Mouse (Mus musculus) CH12.LX (cell line): Measurements from ENCODE around the gene Kpna2. TPM values are rescaled to one million over a fixed set of nuclear protein-coding genes. Genes with fewer than 3 reads are reported as not detected.

Source experiments
- DNase-seq: peaks from one replicate; pipeline ENCODE4 v3.0.0-alpha.2; 2013; ENCODE audit errors: extremely low read depth
- H3K27ac ChIP-seq: 2 replicates; pipeline ENCODE4 v1.5.1; 2012; ENCODE audit warnings: low read depth, mild to moderate bottlenecking, control low read depth, moderate library complexity; ENCODE audit not compliant: insufficient read depth
- H3K27me3 ChIP-seq: replicated peaks from 2 replicates; pipeline ENCODE3; 2012; ENCODE audit warnings: inconsistent platforms
- H3K36me3 ChIP-seq, 2 experiments: replicated peaks in 1 of 2; 2 replicates each; pipeline versions ENCODE3 to v1.6.1; 2012; ENCODE audit warnings: inconsistent platforms in 1 of 2, low read length in 1 of 2, mild to moderate bottlenecking in 1 of 2, mixed read lengths in 1 of 2, moderate library complexity in 1 of 2; ENCODE audit not compliant: control insufficient read depth in 1 of 2, insufficient read depth in 1 of 2
- H3K4me1 ChIP-seq, 2 experiments: 2 replicates each; pipeline ENCODE4 v1.6.1; 2012; ENCODE audit warnings: inconsistent platforms in 1 of 2, moderate library complexity in 1 of 2; ENCODE audit not compliant: insufficient read depth in 2 of 2, control insufficient read depth in 1 of 2
- H3K4me2 ChIP-seq: 2 replicates; pipeline ENCODE4 v1.6.1; 2012; ENCODE audit warnings: low read depth, mild to moderate bottlenecking, control low read depth; ENCODE audit not compliant: poor library complexity, insufficient read depth, severe bottlenecking
- H3K4me3 ChIP-seq, 3 experiments: fragments of 150-350 bp in 1 of 3; sonication (generic) in 1 of 3; replicated peaks in 1 of 3; 2 replicates each; pipeline versions ENCODE3 to v1.5.1; 2011 to 2012; ENCODE audit warnings: low read depth in 2 of 3, low read length in 2 of 3, mild to moderate bottlenecking in 2 of 3, moderate library complexity in 2 of 3, control low read depth in 1 of 3, improper control_type of control experiment in 1 of 3, inconsistent platforms in 1 of 3, mixed read lengths in 1 of 3; ENCODE audit not compliant: poor library complexity in 1 of 3
- H3K79me2 ChIP-seq: replicated peaks from 2 replicates; pipeline ENCODE4 v1.6.1; 2012; ENCODE audit warnings: mild to moderate bottlenecking, moderate library complexity; ENCODE audit not compliant: control insufficient read depth, poor library complexity, insufficient read depth, severe bottlenecking; ENCODE audit errors: extremely low read depth
- H3K9ac ChIP-seq: 2 replicates; pipeline ENCODE4 v1.6.1; 2012; ENCODE audit warnings: low read depth, mild to moderate bottlenecking, control low read depth, moderate library complexity; ENCODE audit not compliant: insufficient read depth
- H3K9me3 ChIP-seq: replicated peaks from 2 replicates; pipeline ENCODE3; 2012; ENCODE audit warnings: low read length, inconsistent platforms, mixed read lengths
- BHLHE40 ChIP-seq: IDR thresholded peaks from 2 replicates; pipeline ENCODE4 v1.6.1; 2011; ENCODE audit warnings: mild to moderate bottlenecking, low read depth, low read length, improper control_type of control experiment
- CHD1 ChIP-seq: IDR thresholded peaks from 2 replicates; pipeline ENCODE4 v1.6.1; 2012; ENCODE audit warnings: low read depth, low read length, improper control_type of control experiment, inconsistent platforms
- CHD2 ChIP-seq: IDR thresholded peaks from 2 replicates; pipeline ENCODE4 v1.6.1; 2011; ENCODE audit warnings: low read length, improper control_type of control experiment
- CTCF ChIP-seq, 2 experiments: IDR thresholded peaks in 1 of 2; conservative IDR thresholded peaks in 1 of 2; 2 replicates each; pipeline ENCODE4 v1.5.1; 2011 to 2012; ENCODE audit warnings: low read depth in 2 of 2, low read length in 2 of 2, improper control_type of control experiment in 1 of 2, inconsistent platforms in 1 of 2, mild to moderate bottlenecking in 1 of 2, moderate library complexity in 1 of 2
- E2F4 ChIP-seq: IDR thresholded peaks from 2 replicates; pipeline ENCODE4 v1.6.1; 2011; ENCODE audit warnings: low read depth, low read length, improper control_type of control experiment; ENCODE audit not compliant: insufficient replicate concordance
- ELF1 ChIP-seq: IDR thresholded peaks from 2 replicates; pipeline ENCODE4 v1.6.1; 2014; ENCODE audit warnings: low read depth, mild to moderate bottlenecking, inconsistent platforms, low read length, improper control_type of control experiment
- GABPA ChIP-seq: IDR thresholded peaks from 2 replicates; pipeline ENCODE4 v1.6.1; 2012; ENCODE audit warnings: low read depth, low read length, improper control_type of control experiment, inconsistent platforms; ENCODE audit not compliant: insufficient replicate concordance
- HCFC1 ChIP-seq: IDR thresholded peaks from 2 replicates; pipeline ENCODE4 v1.6.1; 2012; ENCODE audit warnings: low read depth, mild to moderate bottlenecking, inconsistent platforms, low read length, improper control_type of control experiment
- JUND ChIP-seq: conservative IDR thresholded peaks from 2 replicates; pipeline ENCODE4 v1.6.1; 2011; ENCODE audit warnings: low read depth, low read length, improper control_type of control experiment
- KAT2A ChIP-seq: IDR thresholded peaks from 2 replicates; pipeline ENCODE4 v1.6.1; 2012; ENCODE audit warnings: low read length, improper control_type of control experiment, inconsistent platforms; ENCODE audit not compliant: insufficient replicate concordance
- MAFK ChIP-seq: IDR thresholded peaks from 2 replicates; pipeline ENCODE4 v1.6.1; 2011; ENCODE audit warnings: low read length, improper control_type of control experiment; ENCODE audit not compliant: insufficient replicate concordance
- MXI1 ChIP-seq: IDR thresholded peaks from 2 replicates; pipeline ENCODE4 v1.6.1; 2011; ENCODE audit warnings: mild to moderate bottlenecking, low read depth, low read length, improper control_type of control experiment
- MYC ChIP-seq: IDR thresholded peaks from 2 replicates; pipeline ENCODE4 v1.6.1; 2011; ENCODE audit warnings: low read depth, mild to moderate bottlenecking, improper control_type of control experiment, low read length
- NELFE ChIP-seq: IDR thresholded peaks from 2 replicates; pipeline ENCODE4 v1.6.1; 2011; ENCODE audit warnings: low read depth, low read length, improper control_type of control experiment
- PAX5 ChIP-seq: IDR thresholded peaks from 2 replicates; pipeline ENCODE4 v1.6.1; 2012; ENCODE audit warnings: low read length, inconsistent platforms, mixed read lengths
- POLR2A ChIP-seq: IDR thresholded peaks from 2 replicates; pipeline ENCODE4 v1.6.1; 2011; ENCODE audit warnings: low read depth, mild to moderate bottlenecking, improper control_type of control experiment, low read length
- POLR2AphosphoS2 ChIP-seq: IDR thresholded peaks from 2 replicates; pipeline ENCODE4 v1.6.1; 2011; ENCODE audit warnings: low read depth, low read length, improper control_type of control experiment
- RAD21 ChIP-seq: IDR thresholded peaks from 2 replicates; pipeline ENCODE4 v1.6.1; 2011; ENCODE audit warnings: low read depth, mild to moderate bottlenecking, low read length, improper control_type of control experiment, moderate library complexity
- RCOR1 ChIP-seq: conservative IDR thresholded peaks from 2 replicates; pipeline ENCODE4 v1.6.1; 2012; ENCODE audit warnings: low read depth, mild to moderate bottlenecking, inconsistent platforms, low read length, improper control_type of control experiment
- SIN3A ChIP-seq: IDR thresholded peaks from 2 replicates; pipeline ENCODE4 v1.6.1; 2012; ENCODE audit warnings: low read length, improper control_type of control experiment, inconsistent platforms
- SMC3 ChIP-seq: IDR thresholded peaks from 2 replicates; pipeline ENCODE4 v1.6.1; 2011; ENCODE audit warnings: low read depth, low read length, improper control_type of control experiment
- TBP ChIP-seq: conservative IDR thresholded peaks from 2 replicates; pipeline ENCODE4 v1.6.1; 2011; ENCODE audit warnings: low read depth, low read length, improper control_type of control experiment
- TCF12 ChIP-seq: IDR thresholded peaks from 2 replicates; pipeline ENCODE4 v1.6.1; 2014; ENCODE audit warnings: low read depth, mild to moderate bottlenecking, inconsistent platforms, low read length, improper control_type of control experiment
- UBTF ChIP-seq: IDR thresholded peaks from 2 replicates; pipeline ENCODE4 v1.6.1; 2012; ENCODE audit warnings: low read depth, mild to moderate bottlenecking, inconsistent platforms, low read length, improper control_type of control experiment, moderate library complexity
- USF1 ChIP-seq: IDR thresholded peaks from 2 replicates; pipeline ENCODE4 v1.6.1; 2014; ENCODE audit warnings: low read depth, mild to moderate bottlenecking, inconsistent platforms, low read length, improper control_type of control experiment
- USF2 ChIP-seq: conservative IDR thresholded peaks from 2 replicates; pipeline ENCODE4 v1.6.1; 2011; ENCODE audit warnings: low read depth, low read length, improper control_type of control experiment
- ZC3H11A ChIP-seq: IDR thresholded peaks from 2 replicates; pipeline ENCODE4 v1.6.1; 2012; ENCODE audit warnings: low read depth, mild to moderate bottlenecking, inconsistent platforms, low read length, improper control_type of control experiment
- ZKSCAN1 ChIP-seq: IDR thresholded peaks from 2 replicates; pipeline ENCODE4 v1.6.1; 2012; ENCODE audit warnings: low read depth, inconsistent platforms, low read length, improper control_type of control experiment, borderline replicate concordance
- ZMIZ1 ChIP-seq: IDR thresholded peaks from 2 replicates; pipeline ENCODE4 v1.6.1; 2012; ENCODE audit warnings: low read depth, mild to moderate bottlenecking, inconsistent platforms, low read length, improper control_type of control experiment
- dilution Hi-C: fragments of 300-500 bp; cut with MboI; formaldehyde crosslinking; loops from 2 replicates; pipeline ENCODE4 v1.14.3; 2020; ENCODE audit warnings: low sequenced_read_pairs; ENCODE audit not compliant: extremely low pct_unique_long_range_greater_than_20kb, extremely low pct_ligation_motif_present
- in situ Hi-C: fragments of 300-500 bp; cut with MboI; formaldehyde crosslinking; loops from 3 replicates; pipeline ENCODE4 v1.14.3; 2019; ENCODE audit warnings: low sequenced_read_pairs, low pct_ligation_motif_present, low pct_unique_long_range_greater_than_20kb, mixed read lengths
- polyA plus RNA-seq: library from polyadenylated mRNA; unstranded; fragments of >175 nt; gene quantifications from 2 replicates; pipeline ENCODE4 v1.2.1, GENCODE M21; 2012; ENCODE audit warnings: low read depth; ENCODE audit not compliant: insufficient read length
- total RNA-seq, 2 experiments: library from RNA; depleted of rRNA; stranded (reverse); fragments of 300-350 nt in 1 of 2; fragments of >200 nt in 1 of 2; gene quantifications; 2 replicates each; pipeline ENCODE4 v1.2.3; 2012 to 2014

Gene Kpna2
- total and polyA plus RNA-seq, 3 experiments: 327 to 759 (median 582) TPM

DNA sequence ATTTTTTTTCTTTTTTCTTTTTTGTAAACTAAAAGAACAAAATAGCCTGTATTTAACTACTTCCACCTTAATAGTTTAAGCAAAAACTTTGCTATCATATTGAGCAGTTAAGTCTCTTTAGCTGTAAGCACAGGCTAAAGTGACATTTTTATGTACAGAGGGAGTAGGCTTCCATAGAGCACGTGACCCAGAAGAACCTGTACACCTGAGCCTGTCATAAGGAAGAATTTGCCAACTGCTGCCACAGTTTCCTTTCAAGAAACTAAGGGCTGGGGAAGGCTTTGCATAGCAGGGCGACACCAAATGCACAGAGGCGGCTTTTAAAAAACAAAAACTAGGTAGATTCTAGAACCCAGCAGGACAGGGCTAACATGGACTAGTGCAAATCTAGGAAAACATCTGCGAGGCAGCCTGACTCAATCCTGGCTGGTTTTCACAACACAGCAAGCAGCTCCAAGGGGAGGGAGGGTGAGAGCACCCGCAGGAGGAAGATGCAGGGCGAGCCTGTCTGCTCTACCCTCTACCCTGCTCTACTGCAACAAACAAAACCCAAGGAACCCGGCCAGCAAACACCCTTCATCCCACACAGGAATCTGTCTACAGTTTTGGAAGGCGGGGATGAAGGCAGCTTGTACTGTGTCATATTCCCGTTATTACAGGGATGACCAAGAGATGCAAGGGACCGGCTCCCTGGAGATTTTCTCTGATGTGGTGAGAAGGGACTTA, 34.9 kb upstream of the Kpna2 start:
- no peaks in the 10 kb centered on the region for H3K79me2 ChIP-seq
- TF ChIP-seq SIN3A (no peak), SMC3 (no peak), ELF1 (no peak), TCF12 (no peak), JUND (no peak), POLR2A (no peak), HCFC1 (no peak), NELFE (no peak), MAFK (no peak), BHLHE40 (no peak), RAD21 (no peak), MXI1 (no peak), USF2 (no peak), ZMIZ1 (no peak), KAT2A (no peak), ZC3H11A (no peak), E2F4 (no peak), MYC (no peak)
- H3K36me3 ChIP-seq: peaks cover 12 to 58% of the 10 kb centered on the region in 2 experiments
- DNase-seq: no peak
- no peak overlapping the region for H3K27ac ChIP-seq
- H3K4me2 ChIP-seq: no peak overlapping the region
- H3K4me1 ChIP-seq: 0 out of 4 replicates have a peak, but pooled peaks cover 0 to 3% of the 10 kb centered on the region in 2 experiments
- H3K9ac ChIP-seq: no peak overlapping the region
- H3K4me3 ChIP-seq: no peak overlapping the region
- dilution Hi-C loops (no loop called here), in situ Hi-C loops (no loop called here)
- H3K27me3 ChIP-seq: no peaks in the 10 kb centered on the region
- H3K9me3 ChIP-seq: no peaks in the 10 kb centered on the region

DNA sequence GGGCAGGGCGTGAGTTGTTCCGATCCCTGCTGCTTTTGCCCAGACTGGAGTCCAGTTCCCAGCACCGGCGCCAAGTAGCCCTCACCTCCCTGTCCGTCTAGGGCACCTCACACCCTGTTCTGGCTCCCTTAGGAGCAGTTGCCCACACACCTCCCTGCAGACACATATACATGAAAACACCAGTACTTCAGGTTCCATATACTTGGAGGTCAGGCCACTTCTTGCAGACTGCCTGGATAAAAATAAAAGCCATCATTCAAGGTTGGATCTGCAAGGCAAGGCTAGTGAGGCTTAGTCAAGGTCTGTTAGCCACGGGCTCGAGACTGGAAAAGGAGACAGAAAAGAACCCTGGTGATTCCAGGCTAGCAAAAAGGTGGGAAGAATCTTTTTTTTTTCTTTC, 32.3 kb upstream of the Kpna2 start:
- H3K27ac ChIP-seq: no peak overlapping the region
- H3K4me2 ChIP-seq: no peak overlapping the region
- H3K27me3 ChIP-seq: peaks cover 1% of the 10 kb centered on the region
- no peak overlapping the region for H3K4me3 ChIP-seq
- H3K79me2 ChIP-seq: no peaks in the 10 kb centered on the region
- in situ Hi-C loops: no loop called here
- TF ChIP-seq USF2 (no peak), MAFK (no peak), CHD2 (no peak), USF1 (no peak), ZC3H11A (no peak), SMC3 (no peak), JUND (no peak), CHD1 (no peak), UBTF (no peak), CTCF (conservative IDR thresholded peaks at IDR 0.05 in 1 of 2, IDR thresholded peaks at IDR 0.05 in 1 of 2; ENCODE audit: low read depth in 2 of 2, low read length in 2 of 2) (no peak), ZKSCAN1 (no peak), POLR2AphosphoS2 (no peak), ZMIZ1 (no peak), RCOR1 (no peak), PAX5 (no peak), GABPA (no peak), TBP (no peak), RAD21 (no peak), ELF1 (no peak), E2F4 (no peak)
- TF ChIP-seq, all 38 proteins: peak for 0
- dilution Hi-C loops: no loop called here
- no peaks in the 10 kb centered on the region for H3K9me3 ChIP-seq
- DNase-seq: no peak
- peaks cover 2 to 12% of the 10 kb centered on the region in 2 experiments; a peak in 3 of 4 replicates for H3K4me1 ChIP-seq
- H3K9ac ChIP-seq: no peak overlapping the region
- H3K36me3 ChIP-seq: peaks cover 0 to 34% of the 10 kb centered on the region in 2 experiments
